Mouse (Mus musculus): ENCODE results near the gene Lnx2. TPM values are rescaled to one million over a fixed set of nuclear protein-coding genes. Genes with fewer than 3 reads are reported as not detected.

The Lnx2 gene
- polyA plus RNA-seq, 1 experiment from 2014 or later, result 8.1 TPM

- ATAC-seq (no peak), DNase-seq (ENCODE audit: low spot score) (no peak)
- Histone ChIP-seq H3K9me3 (replicated peaks; ENCODE audit: control insufficient read depth, low read length) (no peaks in the 10 kb centered on the region), H3K4me3 (ENCODE audit: low read depth, low read length) (no peak overlapping the region), H3K4me1 (ENCODE audit: control insufficient read depth, insufficient read depth, low read length) (peaks cover 3% of the 10 kb centered on the region; the same call in 1 of the 2 replicates), H3K27me3 (replicated peaks; ENCODE audit: control insufficient read depth, insufficient read depth, low read length) (no peaks in the 10 kb centered on the region), H3K27ac (ENCODE audit: low read depth, low read length) (no peak overlapping the region), H3K4me2 (ENCODE audit: low read length) (no peak overlapping the region), H3K9ac (ENCODE audit: low read length) (no peak overlapping the region), H3K36me3 (ENCODE audit: control insufficient read depth, insufficient read depth, low read length) (no peaks in the 10 kb centered on the region)
- WGBS, result 80% methylated on average over 16 of the region's 16 CpGs
These were observed 5.4 kb downstream of the Lnx2 start for GRCm38 (mm10) chr5:147070791-147071516.

DNA sequence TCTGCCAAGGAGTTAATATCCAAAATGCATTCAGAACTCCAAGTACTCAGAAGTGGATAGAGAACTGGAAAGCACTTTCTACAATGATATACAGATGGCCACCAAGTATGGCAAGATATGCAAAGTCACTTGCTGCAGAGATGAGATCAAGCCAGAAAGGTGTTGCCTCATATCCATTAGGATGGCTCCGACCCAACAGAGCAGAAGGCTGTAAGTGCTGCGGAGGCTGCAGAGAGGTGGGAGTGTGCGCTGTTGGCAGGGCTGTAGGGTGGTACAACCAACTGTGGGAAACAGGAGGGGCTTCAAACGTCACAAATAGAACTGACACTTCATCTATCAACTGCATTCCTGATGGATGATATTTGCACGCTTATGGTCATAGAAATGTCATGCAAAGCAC is 7.5 kb downstream of the Lnx2 start:
- 68% methylated on average over 5 of the region's 5 CpGs for WGBS
- no peak overlapping the region for H3K27ac ChIP-seq (ENCODE audit: low read depth, low read length)
- peak; percentile 95; the same call in 1 of the 2 replicates for ATAC-seq

GRCm38 (mm10) chr5:147066965-147067364 is 9.4 kb downstream of the Lnx2 start:
- DNase-seq (ENCODE audit: low spot score) (no peak), ATAC-seq (no peak)
- Histone ChIP-seq H3K4me3 (ENCODE audit: low read depth, low read length) (no peak overlapping the region), H3K27me3 (replicated peaks; ENCODE audit: control insufficient read depth, insufficient read depth, low read length) (no peaks in the 10 kb centered on the region), H3K4me2 (ENCODE audit: low read length) (no peak overlapping the region), H3K4me1 (ENCODE audit: control insufficient read depth, insufficient read depth, low read length) (no peaks in the 10 kb centered on the region), H3K27ac (ENCODE audit: low read depth, low read length) (no peak overlapping the region), H3K9me3 (replicated peaks; ENCODE audit: control insufficient read depth, low read length) (no peaks in the 10 kb centered on the region), H3K9ac (ENCODE audit: low read length) (no peak overlapping the region), H3K36me3 (ENCODE audit: control insufficient read depth, insufficient read depth, low read length) (no peaks in the 10 kb centered on the region)
- 80% methylated on average over 5 of the region's 5 CpGs for WGBS

More for the DNA sequence above, 7.5 kb downstream of the Lnx2 start:
- Histone ChIP-seq H3K9ac (ENCODE audit: low read length) (no peak overlapping the region), H3K27me3 (replicated peaks; ENCODE audit: control insufficient read depth, insufficient read depth, low read length) (no peaks in the 10 kb centered on the region), H3K4me2 (ENCODE audit: low read length) (no peak overlapping the region), H3K36me3 (ENCODE audit: control insufficient read depth, insufficient read depth, low read length) (no peaks in the 10 kb centered on the region), H3K4me1 (ENCODE audit: control insufficient read depth, insufficient read depth, low read length) (no peaks in the 10 kb centered on the region), H3K9me3 (replicated peaks; ENCODE audit: control insufficient read depth, low read length) (no peaks in the 10 kb centered on the region), H3K4me3 (ENCODE audit: low read depth, low read length) (no peak overlapping the region)
- peak; percentile 83 for DNase-seq (ENCODE audit: low spot score)

DNA sequence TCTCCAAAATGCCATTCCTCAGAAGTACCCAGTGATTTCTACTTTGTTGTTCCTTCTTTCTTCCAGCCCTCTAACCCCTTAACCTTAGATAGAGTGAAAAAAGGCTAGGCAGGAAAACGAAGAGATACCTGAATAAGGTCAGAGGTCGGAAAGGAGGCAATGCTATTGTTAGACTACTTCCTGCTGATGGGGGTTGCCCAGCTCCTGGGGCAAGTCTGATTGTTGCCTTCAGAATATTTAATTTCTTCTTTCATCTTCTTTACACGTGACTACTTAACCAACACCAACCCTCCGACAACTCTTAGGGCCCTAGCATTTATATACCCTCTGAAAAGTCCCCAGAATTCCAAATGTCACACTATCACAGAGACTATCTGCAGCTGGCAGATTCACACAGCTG is 10.3 kb downstream of the Lnx2 start:
- H3K27ac ChIP-seq (ENCODE audit: low read depth, low read length), result no peak overlapping the region
- no peak overlapping the region for H3K4me3 ChIP-seq (ENCODE audit: low read depth, low read length)
- no peak overlapping the region for H3K4me2 ChIP-seq (ENCODE audit: low read length)
- H3K9me3 ChIP-seq (replicated peaks; ENCODE audit: control insufficient read depth, low read length), result no peaks in the 10 kb centered on the region
- H3K27me3 ChIP-seq (replicated peaks; ENCODE audit: control insufficient read depth, insufficient read depth, low read length), result no peaks in the 10 kb centered on the region
- no peak overlapping the region for H3K9ac ChIP-seq (ENCODE audit: low read length)
- no peaks in the 10 kb centered on the region for H3K4me1 ChIP-seq (ENCODE audit: control insufficient read depth, insufficient read depth, low read length)
- no peak for ATAC-seq
- no peaks in the 10 kb centered on the region for H3K36me3 ChIP-seq (ENCODE audit: control insufficient read depth, insufficient read depth, low read length)
- 65% methylated on average over 4 of the region's 4 CpGs for WGBS
- no peak for DNase-seq (ENCODE audit: low spot score)

DNA sequence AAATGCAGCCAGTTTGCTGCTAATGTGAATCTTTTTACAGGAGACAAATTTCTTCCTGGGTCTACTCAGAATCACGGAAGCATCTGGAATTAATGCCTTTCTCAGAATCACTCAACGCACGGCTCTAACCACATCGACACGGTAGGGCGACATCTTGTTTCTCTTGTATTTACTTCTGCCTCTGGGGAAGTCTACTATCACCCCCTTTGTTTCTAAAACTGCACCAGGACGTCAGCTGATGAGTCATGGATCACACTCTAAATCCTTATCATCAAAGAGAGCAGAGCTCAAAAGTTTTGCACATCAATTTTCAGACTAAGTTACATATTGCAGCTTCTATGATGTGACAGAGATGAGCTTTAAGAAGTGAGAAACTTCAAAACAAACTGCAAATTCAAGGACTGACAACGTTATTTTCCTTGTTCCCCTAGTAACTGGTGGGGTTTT is 13.1 kb downstream of the Lnx2 start:
- ATAC-seq (no peak), DNase-seq (ENCODE audit: low spot score) (no peak)
- H3K27me3 ChIP-seq (replicated peaks; ENCODE audit: control insufficient read depth, insufficient read depth, low read length), result no peaks in the 10 kb centered on the region
- H3K4me3 ChIP-seq (ENCODE audit: low read depth, low read length), result no peak overlapping the region
- no peak overlapping the region for H3K9ac ChIP-seq (ENCODE audit: low read length)
- no peaks in the 10 kb centered on the region for H3K4me1 ChIP-seq (ENCODE audit: control insufficient read depth, insufficient read depth, low read length)
- H3K27ac ChIP-seq (ENCODE audit: low read depth, low read length), result no peak overlapping the region
- H3K36me3 ChIP-seq (ENCODE audit: control insufficient read depth, insufficient read depth, low read length), result no peaks in the 10 kb centered on the region
- 80% methylated on average over 8 of the region's 8 CpGs for WGBS
- H3K4me2 ChIP-seq (ENCODE audit: low read length), result no peak overlapping the region
- no peaks in the 10 kb centered on the region for H3K9me3 ChIP-seq (replicated peaks; ENCODE audit: control insufficient read depth, low read length)

- no peak overlapping the region for H3K4me2 ChIP-seq (ENCODE audit: low read length)
- ATAC-seq, result no peak
- H3K9me3 ChIP-seq (replicated peaks; ENCODE audit: control insufficient read depth, low read length), result no peaks in the 10 kb centered on the region
- H3K36me3 ChIP-seq (ENCODE audit: control insufficient read depth, insufficient read depth, low read length), result no peaks in the 10 kb centered on the region
- H3K27me3 ChIP-seq (replicated peaks; ENCODE audit: control insufficient read depth, insufficient read depth, low read length), result no peaks in the 10 kb centered on the region
- H3K4me3 ChIP-seq (ENCODE audit: low read depth, low read length), result no peak overlapping the region
- no peaks in the 10 kb centered on the region for H3K4me1 ChIP-seq (ENCODE audit: control insufficient read depth, insufficient read depth, low read length)
- no peak overlapping the region for H3K9ac ChIP-seq (ENCODE audit: low read length)
- no peak overlapping the region for H3K27ac ChIP-seq (ENCODE audit: low read depth, low read length)
- WGBS, result 95% methylated on average over 2 of the region's 2 CpGs
- no peak for DNase-seq (ENCODE audit: low spot score)
These were observed 16.4 kb downstream of the Lnx2 start for GRCm38 (mm10) chr5:147060024-147060423.

- Histone ChIP-seq H3K9me3 (replicated peaks; ENCODE audit: control insufficient read depth, low read length) (no peaks in the 10 kb centered on the region), H3K4me3 (ENCODE audit: low read depth, low read length) (no peak overlapping the region), H3K27me3 (replicated peaks; ENCODE audit: control insufficient read depth, insufficient read depth, low read length) (no peaks in the 10 kb centered on the region), H3K4me1 (ENCODE audit: control insufficient read depth, insufficient read depth, low read length) (no peaks in the 10 kb centered on the region), H3K36me3 (ENCODE audit: control insufficient read depth, insufficient read depth, low read length) (no peaks in the 10 kb centered on the region), H3K9ac (ENCODE audit: low read length) (no peak overlapping the region), H3K27ac (ENCODE audit: low read depth, low read length) (no peak overlapping the region), H3K4me2 (ENCODE audit: low read length) (no peak overlapping the region)
- no peak for ATAC-seq
- 85% methylated on average over 9 of the region's 9 CpGs for WGBS
- DNase-seq (ENCODE audit: low spot score), result no peak
These were observed 17.1 kb downstream of the Lnx2 start for GRCm38 (mm10) chr5:147059319-147059718.

DNA sequence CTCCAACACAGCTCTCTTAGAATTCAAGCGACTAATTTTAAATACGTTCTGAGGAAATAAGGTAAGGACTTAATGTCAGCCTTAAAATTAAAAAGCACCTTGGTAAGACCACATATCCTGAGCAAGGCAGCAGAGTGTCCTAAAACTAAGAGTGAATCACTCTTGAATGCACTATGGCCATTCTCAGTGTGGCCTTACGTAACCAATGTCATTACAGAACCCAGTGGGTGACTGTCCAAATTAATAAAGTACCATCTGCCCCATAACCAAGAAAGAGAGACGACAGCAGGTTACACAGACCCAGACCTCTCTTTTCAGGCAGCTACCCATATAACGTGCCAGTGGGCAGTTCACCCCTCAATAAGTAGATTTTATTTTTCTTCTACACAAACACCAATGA is 17.7 kb downstream of the Lnx2 start:
- Histone ChIP-seq H3K9me3 (replicated peaks; ENCODE audit: control insufficient read depth, low read length) (no peaks in the 10 kb centered on the region), H3K27ac (ENCODE audit: low read depth, low read length) (no peak overlapping the region), H3K36me3 (ENCODE audit: control insufficient read depth, insufficient read depth, low read length) (no peaks in the 10 kb centered on the region), H3K4me3 (ENCODE audit: low read depth, low read length) (no peak overlapping the region), H3K27me3 (replicated peaks; ENCODE audit: control insufficient read depth, insufficient read depth, low read length) (no peaks in the 10 kb centered on the region), H3K4me1 (ENCODE audit: control insufficient read depth, insufficient read depth, low read length) (no peaks in the 10 kb centered on the region), H3K9ac (ENCODE audit: low read length) (no peak overlapping the region), H3K4me2 (ENCODE audit: low read length) (no peak overlapping the region)
- WGBS, result 89% methylated on average over 5 of the region's 5 CpGs
- ATAC-seq, result no peak
- no peak for DNase-seq (ENCODE audit: low spot score)

- Histone ChIP-seq H3K4me3 (ENCODE audit: low read depth, low read length) (no peak overlapping the region), H3K4me1 (ENCODE audit: control insufficient read depth, insufficient read depth, low read length) (no peaks in the 10 kb centered on the region), H3K27me3 (replicated peaks; ENCODE audit: control insufficient read depth, insufficient read depth, low read length) (no peaks in the 10 kb centered on the region), H3K9ac (ENCODE audit: low read length) (no peak overlapping the region), H3K36me3 (ENCODE audit: control insufficient read depth, insufficient read depth, low read length) (no peaks in the 10 kb centered on the region), H3K4me2 (ENCODE audit: low read length) (no peak overlapping the region), H3K27ac (ENCODE audit: low read depth, low read length) (no peak overlapping the region), H3K9me3 (replicated peaks; ENCODE audit: control insufficient read depth, low read length) (no peaks in the 10 kb centered on the region)
- 90% methylated on average over 9 of the region's 9 CpGs for WGBS
- no peak for DNase-seq (ENCODE audit: low spot score)
- no peak for ATAC-seq
These were observed 18.6 kb downstream of the Lnx2 start for GRCm38 (mm10) chr5:147057626-147058414.

Data from forebrain, embryonic 14.5 days (tissue).